Mouse (Mus musculus) cerebellum, adult (tissue): ENCODE measurements around the gene Las1l.

Experiments used
- ATAC-seq: cut with Nextera tagmentation; 2 replicates; pipeline ENCODE4 v1.9.2; 2017; ENCODE audit warnings: mild to moderate bottlenecking, moderate library complexity, mixed read lengths; ENCODE audit not compliant: insufficient number of reproducible peaks, low FRiP score, low TSS enrichment

Las1l gene

GRCm38 (mm10) chrX:95956497-95957293 lies at the start of gene Las1l:
Las1l (minus strand) TSS chrX:95956962.
- ATAC-seq: peak; percentile 99

DNA sequence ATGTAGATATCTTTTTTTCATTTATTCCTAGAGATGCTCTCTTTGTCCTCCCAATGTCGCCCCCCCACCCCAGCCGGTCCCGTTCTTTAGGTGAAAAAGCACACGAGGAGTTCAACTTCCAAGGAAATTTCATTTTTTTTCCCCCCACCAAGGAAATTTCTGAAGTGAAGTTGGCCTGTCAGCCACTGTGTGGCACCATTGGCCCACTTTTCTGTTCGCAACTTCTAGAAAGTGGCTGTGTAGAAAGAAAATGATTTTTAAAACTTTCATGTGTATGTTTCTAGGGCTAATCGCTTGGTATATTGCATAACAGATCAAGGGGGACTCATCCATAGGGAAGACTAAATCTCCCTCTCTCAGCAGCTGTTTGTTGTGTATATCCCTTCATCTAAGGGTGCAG lies 49.6 kb upstream of the Las1l start:
- ATAC-seq: no peak

- ATAC-seq: no peak
Measured at GRCm38 (mm10) chrX:95999601-96000000, 42.8 kb upstream of the Las1l start.

DNA sequence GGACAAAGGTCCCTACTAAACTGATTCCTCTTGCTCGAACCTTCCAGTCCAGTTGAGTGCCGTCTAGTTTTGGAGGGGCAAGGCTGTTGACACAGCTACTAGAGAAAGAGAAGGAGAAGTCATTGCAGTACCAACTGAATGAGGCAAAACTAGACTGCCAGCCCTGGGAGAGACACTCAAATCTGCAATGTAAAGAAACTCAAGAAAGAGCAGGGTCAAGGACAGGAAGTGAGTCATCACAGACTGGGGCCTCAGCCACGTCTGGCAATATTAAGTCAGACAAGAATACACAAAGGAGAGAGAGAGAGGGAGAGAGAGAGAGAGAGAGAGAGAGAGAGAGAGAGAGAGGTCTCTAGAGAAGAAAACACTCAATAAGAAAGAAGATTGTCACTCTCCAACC lies 36.4 kb upstream of the Las1l start:
- ATAC-seq: no peak

GRCm38 (mm10) chrX:95969936-95970335 lies 13.2 kb upstream of the Las1l start:
- ATAC-seq: no peak

DNA sequence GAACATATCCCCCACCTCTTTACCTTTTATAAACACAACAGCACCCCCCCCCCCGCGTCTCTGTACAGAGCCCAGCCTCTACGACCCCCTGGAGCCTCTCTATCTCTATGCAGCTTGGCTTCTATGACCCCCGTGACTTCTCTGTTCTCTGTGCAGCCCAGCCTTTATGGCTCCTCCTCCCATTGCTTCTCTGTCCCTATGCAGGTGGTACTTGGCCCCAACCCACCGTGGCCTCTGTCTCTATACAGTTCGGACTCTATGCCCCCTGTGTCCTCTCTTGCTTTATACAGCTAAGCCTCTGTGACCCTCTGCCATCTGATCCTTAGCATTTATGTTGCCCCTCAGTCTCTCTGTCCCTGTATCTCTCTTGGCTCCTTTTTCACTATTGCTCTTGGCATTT lies 12.4 kb upstream of the Las1l start:
- no peak for ATAC-seq

DNA sequence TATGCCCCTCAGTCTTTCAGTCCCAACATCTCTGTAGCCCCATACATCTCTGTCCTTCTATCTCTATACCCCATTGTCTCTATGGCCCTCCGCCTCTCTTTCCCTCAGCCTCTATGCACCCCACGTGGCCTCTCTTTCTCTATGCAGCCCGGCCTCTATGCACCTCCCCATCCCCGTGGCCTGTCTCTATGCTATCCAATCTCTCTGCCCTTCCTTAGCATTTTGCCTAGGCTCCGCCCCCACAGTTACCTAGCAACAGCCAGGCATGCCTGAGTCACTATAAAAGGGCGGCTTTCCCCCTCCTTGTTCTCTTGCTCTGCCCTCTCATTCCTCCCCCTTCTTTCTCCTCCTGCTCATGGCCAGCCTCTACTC lies 11.8 kb upstream of the Las1l start:
- peak; percentile 92 for ATAC-seq

DNA sequence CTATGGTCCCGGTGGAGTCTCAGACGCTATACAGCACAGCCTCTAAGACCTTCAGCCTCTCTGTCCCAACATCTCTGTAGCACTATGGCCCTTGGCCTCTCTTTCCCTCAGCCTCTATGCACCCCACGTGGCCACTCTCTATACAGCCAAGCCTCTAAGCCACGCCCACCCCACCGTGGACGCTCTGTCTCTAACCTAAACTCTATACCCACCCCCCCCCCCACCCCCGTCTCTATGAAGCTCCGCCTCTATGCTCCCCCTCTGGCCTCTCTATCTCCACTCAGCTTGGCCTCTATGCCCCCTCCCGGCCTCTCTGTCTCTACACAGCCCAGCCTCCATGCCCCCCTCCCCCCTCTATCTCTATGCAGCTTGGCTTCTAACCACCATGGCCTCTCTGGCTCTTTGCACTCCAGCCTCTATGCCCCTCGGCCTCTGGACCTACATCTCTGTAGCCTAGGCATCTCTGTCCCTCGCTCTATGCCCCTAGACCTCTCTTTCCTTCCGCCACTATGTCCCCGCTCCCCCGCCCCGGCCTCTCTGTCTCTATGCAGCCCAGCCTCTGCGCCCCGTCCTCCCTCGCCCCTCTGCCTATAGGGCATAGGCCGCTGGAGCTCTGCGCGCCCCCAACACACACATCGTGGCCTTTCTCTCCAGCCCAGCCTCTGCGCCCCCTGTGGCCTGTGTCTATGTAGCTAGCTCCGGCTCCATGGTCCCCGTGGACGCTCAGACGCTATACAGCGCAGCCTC lies 11.3 kb upstream of the Las1l start:
- ATAC-seq: peak; percentile 83

DNA sequence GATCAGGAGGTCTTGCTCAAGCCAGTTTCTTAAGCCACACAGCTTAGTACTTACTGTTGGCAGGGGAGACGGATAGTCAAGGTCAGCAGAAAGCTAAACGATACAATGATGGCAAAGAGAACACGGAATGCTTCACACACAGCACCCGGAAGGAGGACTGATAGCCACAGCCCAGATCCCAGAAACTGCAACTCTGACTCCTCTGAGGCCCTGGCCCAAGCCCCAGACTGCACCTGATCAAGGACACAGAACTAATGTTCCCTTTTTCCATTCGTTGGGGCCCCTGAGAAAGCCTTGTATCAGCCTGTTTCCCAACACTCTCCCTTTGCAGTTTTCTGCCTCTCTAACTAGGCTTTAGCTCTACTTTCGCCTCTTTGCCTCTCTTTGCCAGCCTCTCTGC lies 8.3 kb upstream of the Las1l start:
- ATAC-seq: no peak

GRCm38 (mm10) chrX:95963366-95963765 lies 6.6 kb upstream of the Las1l start:
- no peak for ATAC-seq

GRCm38 (mm10) chrX:95957461-95957860 lies 699 bp upstream of the Las1l start:
- ATAC-seq: 0 out of 2 replicates have a peak, but pooled peaks have one; percentile 2

- no peak for ATAC-seq
Measured at GRCm38 (mm10) chrX:95950776-95951175, 6.0 kb downstream of the Las1l start.

- no peak for ATAC-seq
Measured at GRCm38 (mm10) chrX:95948135-95948534, 8.6 kb downstream of the Las1l start.

DNA sequence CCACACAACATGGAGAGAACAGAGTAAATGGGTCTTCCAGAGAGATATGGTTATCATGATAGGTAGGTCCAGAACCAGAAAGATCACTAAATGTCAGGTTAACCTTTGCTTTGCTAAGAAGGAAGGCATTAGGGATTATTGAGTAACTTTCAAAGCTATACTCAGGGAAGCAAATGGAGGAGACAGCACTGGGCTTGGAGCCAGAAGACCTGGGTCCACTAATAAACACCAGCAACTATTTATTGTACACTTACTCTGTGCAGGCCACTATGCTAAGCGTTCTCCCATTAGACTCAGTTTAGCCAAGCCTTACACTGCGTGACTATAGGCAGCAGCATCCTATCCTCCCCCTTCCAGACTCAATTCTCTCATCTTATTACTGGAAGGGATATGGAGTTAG lies 11.3 kb downstream of the Las1l start:
- ATAC-seq: no peak

GRCm38 (mm10) chrX:95935481-95935880 lies 21.3 kb downstream of the Las1l start:
- peak; percentile 79 for ATAC-seq

GRCm38 (mm10) chrX:95902716-95903115 lies 54.0 kb downstream of the Las1l start:
- ATAC-seq: no peak
